Mouse (Mus musculus) left cerebral cortex, postnatal 14 days (tissue): ENCODE data around the gene Rora. TPM values are rescaled to one million over a fixed set of nuclear protein-coding genes. Genes with fewer than 3 reads are reported as not detected.
A peak's percentile ranks its signal among the peaks of the same experiment; 100 is the strongest.

Experiments
- DNase-seq, 2 experiments: peaks; one replicate each; pipeline ENCODE4 v3.0.0; 2021 to 2022; ENCODE audit warnings: low spot score in 2 of 2, mixed read lengths in 1 of 2
- intact Hi-C: fragments of 180-260 bp; cut with DNase I; formaldehyde crosslinking; loops from one replicate; pipeline ENCODE4 v1.15.1; 2025
- total RNA-seq, 2 experiments: library from RNA; stranded (reverse); gene quantifications; 2 replicates each; pipeline ENCODE4 v1.2.3; 2021

The Rora gene
- total RNA-seq, 2 experiments from 2014 or later, result 50.0 to 66.1 TPM

DNA sequence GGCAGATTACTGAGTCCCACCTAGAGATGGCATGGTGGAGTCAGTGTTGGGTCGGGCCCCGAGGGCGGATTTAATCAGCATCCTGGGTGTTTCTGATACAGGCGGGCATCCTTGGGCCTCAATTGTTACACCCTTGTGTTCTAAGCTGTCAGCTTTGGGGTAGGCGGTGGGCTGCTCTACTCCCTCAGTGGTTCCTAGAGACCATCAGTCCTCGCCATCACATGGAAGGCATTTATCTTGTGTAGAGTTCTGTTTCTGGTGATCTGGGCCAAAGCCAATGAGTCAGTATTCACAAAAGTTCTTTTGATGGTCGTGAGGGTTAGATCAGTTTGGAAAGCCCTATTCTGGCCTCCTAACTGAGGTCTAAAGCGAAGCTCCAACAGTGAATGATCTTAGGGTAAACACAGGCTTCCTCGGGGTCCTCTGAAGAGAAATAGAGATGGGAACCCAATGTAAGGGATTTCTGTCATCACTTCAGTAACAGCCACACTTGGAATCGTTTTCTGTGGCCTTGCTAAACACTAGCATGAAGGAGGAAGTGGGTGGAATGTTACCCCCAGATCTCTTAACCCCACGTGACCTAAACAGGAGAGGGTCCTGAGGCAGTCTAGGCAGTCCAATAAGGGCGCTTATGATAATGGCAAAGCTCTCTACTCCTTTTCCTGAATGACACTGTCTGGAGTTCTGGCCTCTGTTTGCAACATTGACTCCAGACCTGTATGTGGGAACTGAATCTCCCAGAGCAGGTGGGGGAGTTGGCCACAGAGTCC is 645.2 kb downstream of the Rora start:
- DNase-seq, result no peak
- intact Hi-C loops, result loop anchor here (10.0 kb wide), 3 partner anchors 344 to 1284 kb away; no protein-coding TSS in a partner anchor

GRCm38 (mm10) chr9:69299484-69299883 is 645.9 kb downstream of the Rora start:
- intact Hi-C loops, result loop anchor here (10.0 kb wide), 3 partner anchors 345 to 1285 kb away; no protein-coding TSS in a partner anchor
- no peak for DNase-seq

DNA sequence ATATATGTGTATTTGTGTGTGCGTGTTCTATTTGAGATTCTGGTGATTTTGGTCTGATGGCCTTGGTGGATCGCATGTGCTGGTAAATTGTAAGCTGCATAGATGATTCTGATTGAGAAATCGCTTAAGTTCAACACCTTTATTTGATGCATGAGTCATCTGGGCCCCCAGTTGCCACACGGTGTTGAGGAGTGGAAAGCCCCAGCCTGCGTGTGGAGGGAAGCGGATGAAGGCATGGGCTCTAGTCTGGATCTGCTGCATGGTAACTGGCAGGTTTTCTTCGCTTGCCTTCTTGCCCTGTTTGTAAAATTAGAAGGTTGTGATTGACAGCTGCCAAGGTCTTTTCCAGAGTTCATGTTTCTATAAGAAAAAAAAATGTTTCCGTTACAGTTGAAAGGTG is 646.7 kb downstream of the Rora start:
- intact Hi-C loops, result no loop called here
- DNase-seq, result no peak

GRCm38 (mm10) chr9:69301445-69301844 is 647.9 kb downstream of the Rora start:
- DNase-seq, result peak; percentile 30 to 44

DNA sequence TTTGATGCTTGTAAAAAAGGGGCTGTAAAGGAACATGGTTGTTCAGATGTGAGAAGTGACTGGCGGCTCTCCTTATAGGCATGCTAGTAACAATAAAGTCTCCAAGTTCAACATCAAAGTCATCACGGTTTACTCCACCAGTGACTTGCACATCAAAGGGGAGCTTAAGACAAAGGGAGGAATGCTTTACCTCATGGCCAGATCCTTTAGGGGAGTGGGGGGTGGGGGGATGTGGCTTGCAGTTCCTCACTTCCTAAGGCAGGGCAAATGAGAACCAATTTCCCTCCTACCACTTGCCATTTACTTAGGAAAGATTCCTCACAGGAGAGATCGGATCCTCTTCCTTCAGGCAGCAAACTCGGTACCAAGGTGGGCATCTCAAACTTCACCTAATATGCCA is 648.4 kb downstream of the Rora start:
- DNase-seq, result no peak

More at GRCm38 (mm10) chr9:69301445-69301844, 647.9 kb downstream of the Rora start:
- intact Hi-C loops, result no loop called here

DNA sequence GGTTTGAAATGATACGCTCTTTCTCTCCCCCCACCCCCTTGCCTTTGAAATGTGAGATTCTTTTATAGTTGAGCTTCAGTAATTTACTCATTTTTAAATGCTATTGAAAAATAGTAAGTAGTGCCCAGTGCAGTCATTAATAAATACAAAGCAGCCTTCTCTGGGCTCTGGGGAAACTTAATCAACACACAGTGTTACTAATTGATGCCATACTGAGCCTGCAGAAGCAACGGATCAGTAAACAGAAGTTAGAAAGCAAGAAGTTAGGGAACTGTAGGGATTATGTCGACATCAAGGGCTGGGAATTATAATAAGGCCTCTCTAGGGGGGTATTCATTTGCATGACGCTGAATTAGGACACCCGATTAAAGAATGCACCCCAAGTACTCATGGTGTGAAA is 649.3 kb downstream of the Rora start:
- intact Hi-C loops, result no loop called here
- DNase-seq, result no peak

More for the DNA sequence above, 648.4 kb downstream of the Rora start:
- intact Hi-C loops, result no loop called here

- intact Hi-C loops, result no loop called here
- DNase-seq, result no peak
Observed at GRCm38 (mm10) chr9:69303346-69303944, 649.9 kb downstream of the Rora start.

GRCm38 (mm10) chr9:69303962-69304361 is 650.4 kb downstream of the Rora start:
- intact Hi-C loops, result no loop called here
- no peak for DNase-seq

DNA sequence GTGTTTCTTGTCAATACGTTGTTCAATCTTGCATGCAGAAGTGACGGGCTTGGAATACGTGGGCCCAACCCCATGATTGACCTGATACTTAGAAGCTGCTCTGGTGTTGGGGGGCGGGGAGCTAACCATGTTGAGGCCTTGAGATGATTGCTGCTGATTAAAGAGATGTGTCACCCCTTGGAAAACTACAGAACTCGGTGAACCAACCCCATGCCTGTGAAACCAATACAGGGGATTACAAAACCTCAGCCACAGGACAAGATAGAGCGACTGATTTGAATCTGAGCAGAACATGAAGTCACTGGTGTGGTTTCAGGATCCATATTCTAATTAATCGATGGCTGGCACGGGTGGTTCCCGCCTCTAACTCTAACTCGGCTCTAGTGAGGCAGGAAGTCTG is 650.9 kb downstream of the Rora start:
- intact Hi-C loops, result no loop called here
- no peak for DNase-seq

GRCm38 (mm10) chr9:69304991-69305390 is 651.4 kb downstream of the Rora start:
- DNase-seq, result no peak
- intact Hi-C loops, result no loop called here

DNA sequence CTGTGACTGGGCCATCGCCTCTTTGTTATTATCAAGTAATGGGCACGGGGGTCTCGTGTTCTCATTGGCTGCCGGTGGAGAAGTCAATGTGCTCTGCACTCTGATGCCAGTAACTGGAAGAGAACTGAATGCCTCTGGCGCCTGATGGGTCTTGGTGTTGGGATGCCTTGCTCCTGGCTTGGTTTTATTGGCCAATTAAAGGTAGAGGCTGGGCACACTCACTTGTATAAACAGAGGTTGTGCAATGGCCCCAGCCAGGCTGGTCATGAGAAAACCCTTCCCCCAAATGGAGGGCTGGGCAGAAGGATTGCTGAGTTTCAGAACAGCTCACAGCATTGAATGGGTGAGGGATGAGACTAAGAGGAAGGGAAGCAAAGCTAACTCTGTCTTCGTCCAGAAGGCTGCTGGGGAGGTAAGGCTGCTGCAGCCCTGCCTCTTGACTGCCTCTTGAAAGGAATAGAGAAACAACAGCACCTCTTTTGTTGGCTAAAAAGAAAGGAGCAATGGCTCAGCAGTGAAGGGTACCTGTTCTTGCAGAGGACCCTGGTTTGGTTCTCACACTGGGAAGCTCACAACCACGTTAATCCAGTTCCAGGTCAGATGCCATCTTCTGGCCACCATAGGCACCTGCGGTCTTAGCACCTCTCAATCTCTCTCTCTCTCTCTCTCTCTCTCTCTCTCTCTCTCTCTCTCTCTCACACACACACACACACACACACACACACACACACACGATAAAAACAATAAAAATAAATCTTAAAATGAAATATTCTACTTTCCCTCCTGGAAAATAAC is 653.3 kb downstream of the Rora start:
- no peak for DNase-seq
- intact Hi-C loops, result no loop called here

DNA sequence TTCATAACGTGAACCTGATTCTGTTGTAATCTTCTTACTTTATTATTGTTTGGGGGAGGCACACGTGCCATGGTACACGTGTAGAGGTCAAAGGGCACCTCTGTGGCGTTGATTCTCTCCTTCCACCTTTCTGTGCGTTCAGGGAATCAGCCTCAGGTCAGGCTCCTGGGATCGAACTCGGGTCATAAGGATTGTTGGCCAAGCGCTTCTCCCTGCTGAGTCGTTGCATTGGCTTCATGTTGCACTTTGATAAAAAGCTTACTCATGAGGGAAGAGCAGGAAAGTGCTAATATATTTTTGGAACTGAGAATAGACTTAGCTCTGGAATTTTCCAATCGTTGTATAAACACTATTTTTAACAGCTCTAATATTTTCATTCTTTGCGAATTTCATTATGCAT is 654.4 kb downstream of the Rora start:
- DNase-seq, result no peak
- intact Hi-C loops, result no loop called here

DNA sequence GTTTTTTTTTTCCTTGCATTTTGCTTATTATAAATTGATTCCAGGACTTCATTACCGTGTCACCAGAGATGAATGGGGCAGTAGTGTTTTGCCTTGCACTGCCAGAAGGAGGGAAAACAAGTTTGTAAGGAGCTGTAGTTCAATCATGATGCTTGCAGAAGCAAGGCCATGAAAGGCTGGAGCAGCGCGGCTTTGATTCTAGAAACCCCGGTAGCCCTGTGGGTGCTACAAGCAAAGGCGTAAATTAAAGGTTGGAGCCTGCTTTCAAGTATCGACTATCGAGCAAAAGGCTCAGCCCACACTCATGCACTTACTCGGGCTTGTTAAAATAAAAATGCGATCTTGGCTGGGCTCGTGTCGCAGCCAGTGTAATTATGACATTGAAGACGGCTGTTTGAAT is 656.9 kb downstream of the Rora start:
- DNase-seq, result no peak
- intact Hi-C loops, result no loop called here

DNA sequence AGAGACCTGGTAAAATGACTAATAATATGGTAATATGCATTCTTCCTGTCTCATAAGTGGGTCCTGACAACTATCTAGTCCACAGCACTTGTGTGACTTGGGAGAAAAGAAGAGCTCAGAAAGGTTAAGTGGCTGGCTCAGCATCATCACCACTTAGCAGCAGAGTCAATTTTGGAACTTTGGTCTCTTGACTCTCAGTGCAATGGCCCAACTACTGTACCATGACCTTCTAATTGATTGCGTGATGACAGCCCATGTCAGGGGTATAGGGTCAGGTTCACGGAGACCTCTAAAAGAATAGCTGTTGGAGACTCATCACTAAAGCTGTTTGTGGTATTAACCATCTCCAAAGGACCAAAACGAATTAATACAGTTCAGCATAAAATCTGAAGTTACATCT is 659.7 kb downstream of the Rora start:
- intact Hi-C loops, result no loop called here

DNA sequence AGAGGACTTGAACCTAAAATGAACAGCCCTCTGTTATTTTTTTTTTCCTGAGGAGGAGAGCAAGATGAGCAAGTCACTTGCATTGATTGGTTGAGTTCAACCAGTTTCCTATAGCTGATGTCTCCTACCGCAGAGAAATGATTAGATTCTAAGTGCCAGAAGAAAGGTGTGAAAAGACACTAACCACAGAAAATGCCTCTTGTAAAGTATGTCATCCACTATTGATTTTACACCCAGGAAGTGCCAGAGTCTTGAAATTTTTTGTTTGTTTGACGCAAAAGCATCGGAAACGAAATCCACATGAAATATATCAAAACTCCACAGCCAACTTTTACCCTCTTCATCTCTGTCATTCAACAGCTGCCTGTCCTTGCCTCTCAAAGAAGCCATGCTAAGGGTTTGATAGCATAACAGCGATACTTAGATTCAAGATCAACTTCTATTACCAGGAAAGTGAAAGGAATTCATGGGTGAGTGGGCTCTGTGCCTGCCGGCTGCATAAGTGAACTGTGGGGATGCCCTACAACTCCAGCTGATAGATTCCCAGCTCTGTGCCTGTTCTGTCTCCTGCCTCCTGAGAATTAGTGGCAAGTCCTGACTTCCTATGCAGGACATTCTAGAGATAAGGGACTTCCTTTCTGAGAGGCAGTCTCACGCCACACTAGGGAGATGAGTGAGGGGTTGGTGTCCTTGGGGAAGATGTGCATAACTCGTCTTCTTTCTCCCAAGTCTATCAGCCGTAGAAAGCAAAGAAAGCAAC is 661.0 kb downstream of the Rora start:
- no peak for DNase-seq
- intact Hi-C loops, result no loop called here

More for the DNA sequence above, 659.7 kb downstream of the Rora start:
- no peak for DNase-seq

DNA sequence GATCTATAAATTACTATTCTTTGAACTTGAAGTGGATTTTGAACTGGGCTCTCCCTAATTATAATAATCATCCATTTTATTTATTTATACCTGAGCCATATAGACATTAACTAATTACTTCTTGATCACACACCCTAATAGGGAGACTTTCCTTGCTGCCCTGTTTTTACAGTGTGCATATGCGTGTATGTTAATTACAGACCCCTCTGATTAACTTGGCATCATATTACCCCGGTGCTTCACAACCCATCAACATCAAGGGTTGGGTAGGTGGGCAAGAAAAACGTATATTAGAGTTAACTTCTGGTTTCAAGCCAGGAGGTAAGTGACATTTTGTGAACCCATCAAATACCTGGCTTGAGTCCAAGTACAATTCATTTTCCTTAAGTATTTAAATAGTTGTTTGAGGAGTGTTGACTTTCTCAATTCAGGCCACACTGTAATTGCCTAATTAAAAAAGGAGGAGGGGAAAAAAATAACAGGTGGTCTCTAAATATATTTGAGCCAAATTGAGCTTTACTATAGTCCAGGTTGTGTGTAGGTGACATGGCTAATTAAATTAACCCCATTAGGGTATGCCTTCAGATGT is 664.0 kb downstream of the Rora start:
- intact Hi-C loops, result no loop called here
- DNase-seq, result no peak

- no peak for DNase-seq
- intact Hi-C loops, result no loop called here
Observed at GRCm38 (mm10) chr9:69319434-69319833, 665.8 kb downstream of the Rora start.

DNA sequence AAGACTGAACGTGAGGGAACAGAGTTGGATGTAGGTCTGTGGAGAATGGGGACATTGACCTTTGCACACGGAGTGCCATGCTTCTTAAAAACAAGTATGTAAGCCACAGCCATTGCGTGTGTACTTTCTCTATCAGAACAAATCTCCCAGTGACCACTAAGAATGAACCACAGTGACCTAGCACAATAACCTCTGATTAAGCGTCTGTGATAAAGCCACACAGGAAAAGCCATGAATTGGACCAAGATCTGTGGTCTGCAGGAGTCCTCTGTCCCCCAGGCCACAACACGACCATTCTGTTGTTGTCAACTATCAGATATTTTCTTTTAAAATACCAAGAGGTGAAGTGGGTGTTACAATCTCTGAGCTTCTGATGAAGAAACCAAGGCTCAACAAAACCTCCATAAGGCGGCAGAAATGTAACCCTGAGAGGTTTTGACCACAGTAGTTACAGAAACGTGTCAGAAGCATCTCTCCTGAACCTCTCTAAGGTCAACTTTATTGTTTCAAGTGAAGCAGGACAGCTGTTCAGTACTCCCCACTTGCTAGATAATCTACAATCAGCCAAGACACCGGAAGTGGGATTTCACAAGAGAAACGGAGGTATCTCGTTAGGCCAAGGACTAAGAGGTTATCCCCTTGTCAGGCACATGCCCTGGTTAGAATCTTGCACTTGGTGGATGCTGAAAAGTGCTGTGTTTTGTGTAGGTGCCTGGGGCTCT is 666.5 kb downstream of the Rora start:
- intact Hi-C loops, result loop anchor here (5.0 kb wide), 1 partner anchor 1303 kb away; no protein-coding TSS in a partner anchor
- DNase-seq, result no peak
